Mouse (Mus musculus) embryo, embryonic 10 days (tissue): ENCODE data around the gene Olfr735.

Experiments used
- DNase-seq: peaks from one replicate; pipeline ENCODE4 v3.0.0-alpha.2; 2015; ENCODE audit warnings: low spot score

Olfr735 gene

GRCm38 (mm10) chr14:50348796-50349195 is at the start of gene Olfr735:
Gene Olfr735 (minus strand): TSS chr14:50348872.
- no peak for DNase-seq

DNA sequence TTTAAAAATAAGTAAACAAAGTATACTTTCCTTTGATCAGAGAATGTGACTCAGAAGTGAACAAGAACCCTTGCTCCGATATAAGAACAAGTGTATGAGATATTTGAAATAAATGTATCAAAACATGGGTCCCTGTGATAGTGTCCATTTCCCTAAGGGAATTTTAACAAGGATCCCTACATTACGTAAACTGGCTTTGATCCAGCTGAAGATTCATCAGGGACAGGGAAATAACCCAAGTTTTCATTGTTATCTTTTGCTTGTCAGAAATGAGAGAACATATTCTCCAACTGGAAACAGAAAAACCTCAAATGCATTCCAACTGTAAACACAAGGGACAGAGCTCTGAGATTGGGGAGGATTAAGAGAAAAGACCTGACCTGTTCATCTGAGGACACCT is 32.2 kb upstream of the Olfr735 start, which contains the start of gene Olfr736:
Olfr736 (plus strand) TSS at position 301 of the 400 bp plus-strand sequence.
- DNase-seq, result no peak

GRCm38 (mm10) chr14:50363561-50363960 is 14.9 kb upstream of the Olfr735 start:
- no peak for DNase-seq

- no peak for DNase-seq
These were observed 11.8 kb upstream of the Olfr735 start for GRCm38 (mm10) chr14:50360480-50360879.

- DNase-seq, result no peak
These were observed 8.9 kb upstream of the Olfr735 start, which contains the start of gene Tlr11 for GRCm38 (mm10) chr14:50357593-50357992. Gene Tlr11 (plus strand): TSS chr14:50357914.

DNA sequence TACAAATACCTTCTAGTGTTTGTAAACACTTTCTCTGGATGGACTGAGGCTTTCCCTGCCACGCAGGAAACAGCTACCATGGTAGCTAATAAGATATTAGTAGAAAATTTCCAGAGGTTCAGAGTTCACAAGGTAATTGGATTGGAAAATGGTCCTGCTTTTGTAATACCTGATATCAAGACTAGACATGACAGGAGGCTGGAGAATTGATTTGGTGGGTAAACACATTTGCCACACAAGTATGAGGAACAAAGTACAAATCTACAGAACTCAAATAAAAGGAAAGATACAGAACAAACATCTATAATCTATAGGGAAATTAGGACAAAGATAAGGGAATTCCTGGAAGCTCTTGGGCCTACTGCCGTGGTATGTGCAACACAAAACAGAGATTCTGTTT is 8.1 kb upstream of the Olfr735 start:
- DNase-seq, result no peak

DNA sequence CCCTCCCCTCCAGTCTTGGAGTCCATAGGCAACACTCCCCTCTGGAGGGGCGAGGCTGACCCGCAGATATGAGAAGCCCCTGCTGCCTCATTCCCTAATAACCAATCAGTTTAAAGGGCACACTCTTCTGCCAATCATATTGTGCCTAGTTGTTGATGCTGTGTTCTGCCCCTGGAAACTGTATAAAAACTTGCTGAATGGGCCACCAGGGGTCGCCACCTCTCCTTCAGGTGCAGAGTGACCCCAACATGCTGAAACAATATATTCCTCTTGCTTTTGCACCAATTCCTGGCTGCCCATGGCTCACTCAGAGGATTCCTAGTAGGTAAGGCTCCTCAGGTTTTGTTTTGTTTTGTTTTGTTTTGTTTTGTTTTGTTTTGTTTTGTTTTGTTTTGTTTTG is 3.8 kb upstream of the Olfr735 start:
- DNase-seq, result peak; percentile 7

DNA sequence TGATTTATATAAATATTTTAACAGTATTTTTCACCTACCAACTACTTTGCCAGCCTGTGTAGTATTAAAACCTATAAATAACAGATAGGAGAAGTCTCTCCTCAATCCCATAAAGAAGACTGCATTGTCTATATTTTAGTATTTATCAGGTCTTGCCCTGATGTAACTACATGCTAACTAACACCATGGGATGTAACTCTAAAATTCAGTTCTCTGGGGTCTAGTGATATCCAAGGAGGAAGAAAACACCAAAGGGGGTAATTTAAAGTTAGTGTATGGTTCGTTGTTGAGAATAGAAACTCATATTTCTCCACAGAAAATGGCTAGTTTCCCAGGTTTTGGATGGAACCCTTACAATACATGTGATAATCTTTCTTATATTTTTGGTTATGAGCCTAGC is 22.0 kb downstream of the Olfr735 start, which contains the start of gene Olfr734:
Olfr734 (minus strand) TSS at position 101 of the 400 bp plus-strand sequence.
- no peak for DNase-seq

GRCm38 (mm10) chr14:50301422-50301821 is 47.2 kb downstream of the Olfr735 start, which contains the start of gene Olfr733:
Gene Olfr733 (minus strand): TSS chr14:50301522.
- no peak for DNase-seq
